Mouse (Mus musculus): ENCODE measurements around the gene Ttc7. TPM values are rescaled to one million over a fixed set of nuclear protein-coding genes. Genes with fewer than 3 reads are reported as not detected.

Ttc7 gene
- polyA plus RNA-seq (2014; fragmentation: Nextera tagmentation; extraction: Ambion mirVana) = 2.1 and 3.3 TPM in 2 replicates

GRCm38 (mm10) chr17:87282706-87283053 lies at the start of gene Ttc7:
Ttc7 (plus strand) TSS chr17:87282886.
- peak within 1 kb of the TSS; percentile 70 for H3K27ac ChIP-seq (ENCODE audit: low read depth, low read length)
- ATAC-seq (ENCODE audit: insufficient read depth, low FRiP score, low TSS enrichment) = peak; percentile 96
- DNase-seq (ENCODE audit: low spot score) = peak; percentile 96
- H3K27me3 ChIP-seq (ENCODE audit: control insufficient read depth, insufficient read depth, low read length) = peaks cover 20% of the 10 kb centered on the region
- WGBS = under 1% methylated on average over 33 of the region's 38 CpGs
- H3K9me3 ChIP-seq (ENCODE audit: control insufficient read depth, low read length) = no peaks in the 10 kb centered on the region
- H3K4me3 ChIP-seq (ENCODE audit: low read depth, low read length) = peak within 1 kb of the TSS; percentile 71
- H3K4me1 ChIP-seq (ENCODE audit: control insufficient read depth, insufficient read depth, low read length) = peaks cover 9% of the 10 kb centered on the region
- H3K36me3 ChIP-seq (ENCODE audit: control insufficient read depth, insufficient read depth, low read length) = no peaks in the 10 kb centered on the region
- H3K4me2 ChIP-seq (ENCODE audit: low read depth) = peak within 1 kb of the TSS; percentile 94
- H3K9ac ChIP-seq (ENCODE audit: low read length) = peak within 1 kb of the TSS; percentile 86

- Histone ChIP-seq H3K4me3 (ENCODE audit: low read depth, low read length) (no peak overlapping the region), H3K4me2 (ENCODE audit: low read depth) (no peak overlapping the region), H3K36me3 (ENCODE audit: control insufficient read depth, insufficient read depth, low read length) (no peaks in the 10 kb centered on the region), H3K27ac (ENCODE audit: low read depth, low read length) (no peak overlapping the region), H3K4me1 (ENCODE audit: control insufficient read depth, insufficient read depth, low read length) (0 out of 2 replicates have a peak, but pooled peaks cover 2% of the 10 kb centered on the region), H3K9me3 (ENCODE audit: control insufficient read depth, low read length) (no peaks in the 10 kb centered on the region), H3K9ac (ENCODE audit: low read length) (no peak overlapping the region), H3K27me3 (ENCODE audit: control insufficient read depth, insufficient read depth, low read length) (no peaks in the 10 kb centered on the region)
- ATAC-seq (ENCODE audit: insufficient read depth, low FRiP score, low TSS enrichment) = no peak
- no peak for DNase-seq (ENCODE audit: low spot score)
- 92% methylated on average over 6 of the region's 6 CpGs for WGBS
These were observed 47.7 kb upstream of the Ttc7 start for GRCm38 (mm10) chr17:87235019-87235418.

GRCm38 (mm10) chr17:87236725-87237650 lies 45.7 kb upstream of the Ttc7 start:
- H3K27ac ChIP-seq (ENCODE audit: low read depth, low read length) = no peak overlapping the region
- no peaks in the 10 kb centered on the region for H3K36me3 ChIP-seq (ENCODE audit: control insufficient read depth, insufficient read depth, low read length)
- H3K4me1 ChIP-seq (ENCODE audit: control insufficient read depth, insufficient read depth, low read length) = 0 out of 2 replicates have a peak, but pooled peaks cover 2% of the 10 kb centered on the region
- DNase-seq (ENCODE audit: low spot score) = peak; percentile 47
- H3K27me3 ChIP-seq (ENCODE audit: control insufficient read depth, insufficient read depth, low read length) = no peaks in the 10 kb centered on the region
- WGBS = 48% methylated on average over 18 of the region's 18 CpGs
- H3K4me3 ChIP-seq (ENCODE audit: low read depth, low read length) = no peak overlapping the region
- no peak for ATAC-seq (ENCODE audit: insufficient read depth, low FRiP score, low TSS enrichment)
- H3K9me3 ChIP-seq (ENCODE audit: control insufficient read depth, low read length) = no peaks in the 10 kb centered on the region
- no peak overlapping the region for H3K4me2 ChIP-seq (ENCODE audit: low read depth)
- H3K9ac ChIP-seq (ENCODE audit: low read length) = no peak overlapping the region

GRCm38 (mm10) chr17:87237826-87238225 lies 44.9 kb upstream of the Ttc7 start:
- no peaks in the 10 kb centered on the region for H3K9me3 ChIP-seq (ENCODE audit: control insufficient read depth, low read length)
- WGBS = 75% methylated on average over 11 of the region's 11 CpGs
- DNase-seq (ENCODE audit: low spot score) = no peak

GRCm38 (mm10) chr17:87246103-87246502 lies 36.6 kb upstream of the Ttc7 start:
- Histone ChIP-seq H3K4me1 (ENCODE audit: control insufficient read depth, insufficient read depth, low read length) (no peaks in the 10 kb centered on the region), H3K9ac (ENCODE audit: low read length) (no peak overlapping the region), H3K4me2 (ENCODE audit: low read depth) (no peak overlapping the region), H3K27me3 (ENCODE audit: control insufficient read depth, insufficient read depth, low read length) (no peaks in the 10 kb centered on the region), H3K4me3 (ENCODE audit: low read depth, low read length) (no peak overlapping the region), H3K9me3 (ENCODE audit: control insufficient read depth, low read length) (no peaks in the 10 kb centered on the region), H3K27ac (ENCODE audit: low read depth, low read length) (no peak overlapping the region), H3K36me3 (ENCODE audit: control insufficient read depth, insufficient read depth, low read length) (no peaks in the 10 kb centered on the region)
- 81% methylated on average over 9 of the region's 9 CpGs for WGBS
- no peak for DNase-seq (ENCODE audit: low spot score)
- no peak for ATAC-seq (ENCODE audit: insufficient read depth, low FRiP score, low TSS enrichment)

More at GRCm38 (mm10) chr17:87237826-87238225, 44.9 kb upstream of the Ttc7 start:
- Histone ChIP-seq H3K9ac (ENCODE audit: low read length) (no peak overlapping the region), H3K27me3 (ENCODE audit: control insufficient read depth, insufficient read depth, low read length) (no peaks in the 10 kb centered on the region), H3K36me3 (ENCODE audit: control insufficient read depth, insufficient read depth, low read length) (no peaks in the 10 kb centered on the region), H3K4me2 (ENCODE audit: low read depth) (no peak overlapping the region), H3K4me3 (ENCODE audit: low read depth, low read length) (no peak overlapping the region), H3K27ac (ENCODE audit: low read depth, low read length) (no peak overlapping the region), H3K4me1 (ENCODE audit: control insufficient read depth, insufficient read depth, low read length) (0 out of 2 replicates have a peak, but pooled peaks cover 2% of the 10 kb centered on the region)
- no peak for ATAC-seq (ENCODE audit: insufficient read depth, low FRiP score, low TSS enrichment)

GRCm38 (mm10) chr17:87254384-87254783 lies 28.3 kb upstream of the Ttc7 start:
- Histone ChIP-seq H3K4me1 (ENCODE audit: control insufficient read depth, insufficient read depth, low read length) (no peaks in the 10 kb centered on the region), H3K36me3 (ENCODE audit: control insufficient read depth, insufficient read depth, low read length) (peaks cover 16% of the 10 kb centered on the region), H3K4me3 (ENCODE audit: low read depth, low read length) (no peak overlapping the region), H3K9ac (ENCODE audit: low read length) (no peak overlapping the region), H3K27ac (ENCODE audit: low read depth, low read length) (no peak overlapping the region), H3K27me3 (ENCODE audit: control insufficient read depth, insufficient read depth, low read length) (no peaks in the 10 kb centered on the region), H3K4me2 (ENCODE audit: low read depth) (no peak overlapping the region), H3K9me3 (ENCODE audit: control insufficient read depth, low read length) (no peaks in the 10 kb centered on the region)
- 88% methylated on average over 8 of the region's 8 CpGs for WGBS
- ATAC-seq (ENCODE audit: insufficient read depth, low FRiP score, low TSS enrichment) (no peak), DNase-seq (ENCODE audit: low spot score) (no peak)

GRCm38 (mm10) chr17:87255672-87256071 lies 27.0 kb upstream of the Ttc7 start:
- Histone ChIP-seq H3K9me3 (ENCODE audit: control insufficient read depth, low read length) (no peaks in the 10 kb centered on the region), H3K27me3 (ENCODE audit: control insufficient read depth, insufficient read depth, low read length) (no peaks in the 10 kb centered on the region), H3K4me1 (ENCODE audit: control insufficient read depth, insufficient read depth, low read length) (no peaks in the 10 kb centered on the region), H3K4me3 (ENCODE audit: low read depth, low read length) (no peak overlapping the region), H3K27ac (ENCODE audit: low read depth, low read length) (no peak overlapping the region), H3K9ac (ENCODE audit: low read length) (no peak overlapping the region), H3K4me2 (ENCODE audit: low read depth) (no peak overlapping the region), H3K36me3 (ENCODE audit: control insufficient read depth, insufficient read depth, low read length) (peaks cover 16% of the 10 kb centered on the region)
- ATAC-seq (ENCODE audit: insufficient read depth, low FRiP score, low TSS enrichment) (no peak), DNase-seq (ENCODE audit: low spot score) (no peak)
- WGBS = 87% methylated on average over 16 of the region's 16 CpGs

- H3K9me3 ChIP-seq (ENCODE audit: control insufficient read depth, low read length) = no peaks in the 10 kb centered on the region; the same call in 1 of the 2 replicates
- ATAC-seq (ENCODE audit: insufficient read depth, low FRiP score, low TSS enrichment) (no peak), DNase-seq (ENCODE audit: low spot score) (no peak)
- H3K27me3 ChIP-seq (ENCODE audit: control insufficient read depth, insufficient read depth, low read length) = no peaks in the 10 kb centered on the region
- no peaks in the 10 kb centered on the region; the same call in 1 of the 2 replicates for H3K36me3 ChIP-seq (ENCODE audit: control insufficient read depth, insufficient read depth, low read length)
- H3K27ac ChIP-seq (ENCODE audit: low read depth, low read length) = no peak overlapping the region
- no peak overlapping the region for H3K4me2 ChIP-seq (ENCODE audit: low read depth)
- no peak overlapping the region for H3K9ac ChIP-seq (ENCODE audit: low read length)
- H3K4me1 ChIP-seq (ENCODE audit: control insufficient read depth, insufficient read depth, low read length) = peaks cover 10% of the 10 kb centered on the region
- H3K4me3 ChIP-seq (ENCODE audit: low read depth, low read length) = no peak overlapping the region
- 97% methylated on average over 6 of the region's 6 CpGs for WGBS
These were observed 19.3 kb upstream of the Ttc7 start for GRCm38 (mm10) chr17:87263401-87263800.
